30 mouse cellular contexts compared by ENCODE assay signal in genomic region chr8:54932306-54932705, GRCm38 (mm10). TPM values are rescaled to one million over a fixed set of nuclear protein-coding genes. Genes with fewer than 3 reads are reported as not detected.
"Had no signal": no experiment of that assay in that cellular context is flagged by ENCODE, and none has a peak within 500 bp of the region (broad histone marks: within the 10 kb centered on the region; RNA-seq: fewer than 3 reads in every experiment).

No protein-coding gene starts in this region.

- DNase-seq: gastrocnemius, postnatal 14 days; gastrocnemius, postnatal 36 days; heart, adult 11 months; heart, adult 2 months; heart, postnatal 14 days; heart, postnatal 36 days; kidney, adult 11 months; kidney, adult 2 months; kidney, adult 9 months; kidney, postnatal 14 days; kidney, postnatal 36 days; layer of hippocampus, adult 9-11 months; layer of hippocampus, postnatal 36 days; left cerebral cortex, postnatal 4 days had no signal

- H3K4me1 ChIP-seq: heart, embryonic 13.5 days; heart, embryonic 15.5 days; hindbrain, embryonic 13.5 days; hindbrain, embryonic 15.5 days; kidney, embryonic 15.5 days; limb, embryonic 15.5 days; liver, embryonic 12.5 days had no signal

- H3K27ac ChIP-seq: heart, adult 2 months; heart, embryonic 13.5 days; heart, embryonic 15.5 days; hindbrain, embryonic 13.5 days; hindbrain, embryonic 15.5 days; hindbrain, postnatal 0 days; kidney, embryonic 15.5 days; kidney, postnatal 0 days; limb, embryonic 15.5 days; liver, embryonic 12.5 days; liver, embryonic 14.5 days had no signal

- H3K9ac ChIP-seq: heart, embryonic 13.5 days; heart, embryonic 15.5 days; hindbrain, embryonic 13.5 days; hindbrain, embryonic 15.5 days; kidney, embryonic 15.5 days; limb, embryonic 15.5 days; liver, embryonic 12.5 days; liver, embryonic 14.5 days had no signal

- H3K9me3 ChIP-seq: heart, embryonic 13.5 days; heart, embryonic 15.5 days; hindbrain, embryonic 13.5 days; hindbrain, embryonic 15.5 days; kidney, embryonic 15.5 days; limb, embryonic 15.5 days; liver, embryonic 12.5 days had no signal

- H3K4me3 ChIP-seq: heart, adult 2 months; heart, embryonic 13.5 days; heart, embryonic 15.5 days; hindbrain, embryonic 13.5 days; hindbrain, embryonic 15.5 days; kidney, embryonic 15.5 days; limb, embryonic 15.5 days; liver, embryonic 12.5 days had no signal

- H3K27me3 ChIP-seq: heart, embryonic 13.5 days; heart, embryonic 15.5 days; hindbrain, embryonic 13.5 days; hindbrain, embryonic 15.5 days; kidney, embryonic 15.5 days; limb, embryonic 15.5 days; liver, embryonic 12.5 days had no signal

- H3K36me3 ChIP-seq: heart, embryonic 13.5 days; heart, embryonic 15.5 days; hindbrain, embryonic 13.5 days; hindbrain, embryonic 15.5 days; kidney, embryonic 15.5 days; limb, embryonic 15.5 days; liver, embryonic 12.5 days had no signal

- H3K4me2 ChIP-seq: heart, embryonic 11.5 days; heart, embryonic 13.5 days; heart, embryonic 15.5 days; hindbrain, embryonic 13.5 days; hindbrain, embryonic 15.5 days; kidney, embryonic 15.5 days; limb, embryonic 15.5 days; liver, embryonic 12.5 days had no signal

- ATAC-seq: hindbrain, postnatal 0 days; intestine, embryonic 16.5 days; liver, embryonic 12.5 days had no signal

RNA-seq across cellular contexts. Expression of gene Gpm6a, which starts 22.3 kb away (rescaled TPM):
- total RNA-seq: hematopoietic stem cell, adult 5-6 weeks had no signal

RNA-seq across cellular contexts. Expression of gene Wdr17, which starts 45.3 kb away (rescaled TPM):
- total RNA-seq: heart, adult 2 months; heart, postnatal 14 days; heart, postnatal 36 days; liver, adult 2 months had no signal
- polyA plus RNA-seq: heart, adult 2 months; heart, postnatal 0 days; large intestine, adult 2 months; liver, adult 2 months; liver, embryonic 12.5 days had no signal
